Mouse (Mus musculus) bone marrow macrophage, adult 2 months (primary cell): ENCODE data around the gene Tspo.

Experiments
- CTCF ChIP-seq: IDR thresholded peaks from 2 replicates; pipeline ENCODE4 v1.5.1; 2012; ENCODE audit warnings: low read depth, mild to moderate bottlenecking, low read length, moderate library complexity
- POLR2A ChIP-seq: IDR thresholded peaks from 2 replicates; pipeline ENCODE4 v1.6.1; 2012; ENCODE audit warnings: mild to moderate bottlenecking, low read depth, low read length, borderline replicate concordance

- no peak for TF ChIP-seq CTCF
- TF ChIP-seq POLR2A, result no peak
These were observed 27.4 kb downstream of the Tspo start for GRCm38 (mm10) chr15:83590841-83591240.
